Mouse (Mus musculus): ENCODE results near the gene Krt28. TPM values are rescaled to one million over a fixed set of nuclear protein-coding genes. Genes with fewer than 3 reads are reported as not detected.

Krt28 gene
- polyA plus RNA-seq, 1 experiment = not detected

DNA sequence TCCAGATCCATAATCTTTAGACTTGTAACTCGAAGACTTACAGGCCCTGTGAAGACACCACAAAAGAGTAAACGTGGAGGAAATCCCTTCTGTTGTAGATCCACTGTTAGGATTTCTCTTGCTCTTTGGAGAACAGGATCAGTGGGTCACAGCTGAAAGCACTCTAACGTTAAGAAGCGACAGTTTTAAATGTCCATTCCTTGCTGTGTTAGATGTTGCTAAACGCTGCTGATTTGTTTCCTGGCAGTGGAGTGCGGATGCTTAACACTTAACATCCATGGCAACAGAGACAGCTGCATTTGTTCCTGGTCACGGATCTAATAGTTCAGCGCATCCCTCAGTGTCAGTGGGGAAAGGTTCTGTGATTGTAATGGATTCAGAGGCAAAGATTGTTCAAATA, 58.2 kb downstream of the Krt28 start:
- Histone ChIP-seq H3K4me3 (ENCODE audit: control insufficient read depth, insufficient read depth, low read length) (no peak overlapping the region), H3K27ac (ENCODE audit: control insufficient read depth, insufficient read depth, low read length) (no peak overlapping the region), H3K4me1 (replicated peaks; ENCODE audit: control insufficient read depth, insufficient read depth, low read length) (no peaks in the 10 kb centered on the region), H3K27me3 (ENCODE audit: control insufficient read depth, insufficient read depth, low read length) (no peaks in the 10 kb centered on the region), H3K36me3 (ENCODE audit: control insufficient read depth, insufficient read depth, low read length) (no peaks in the 10 kb centered on the region)
- WGBS = 84% methylated on average over 8 of the region's 8 CpGs
- no peak for TF ChIP-seq CTCF (IDR thresholded peaks at IDR 0.05; ENCODE audit: borderline replicate concordance, control insufficient read depth, extremely low read depth, insufficient read depth, low read length, poor library complexity)
- no peak for TF ChIP-seq POLR2A (IDR thresholded peaks at IDR 0.05; ENCODE audit: control insufficient read depth, extremely low read depth, insufficient read depth, low read length, poor library complexity)
- no peak for DNase-seq

Other genes starting within 250 kb of the Krt28 start
- gene Ccr7, start 219.8 kb downstream of the Krt28 start, polyA plus RNA-seq (2012; rRNA removed) = 202 and 240 TPM in 2 replicates
- 37.0 and 43.5 TPM in 2 replicates for gene Smarce1, start 143.9 kb downstream of the Krt28 start, polyA plus RNA-seq (2012; rRNA removed)
- 0.23 and 0.40 TPM in 2 replicates for gene Krt222, start 130.8 kb downstream of the Krt28 start, polyA plus RNA-seq (2012; rRNA removed)
- gene Krt24, start 89.6 kb downstream of the Krt28 start, polyA plus RNA-seq (2012; rRNA removed) = 0.10 and 0.12 TPM in 2 replicates
- gene Krt25, start 52.0 kb downstream of the Krt28 start, polyA plus RNA-seq (2012; rRNA removed) = 0.16 and 0.18 TPM in 2 replicates
- gene Krt26, start 36.9 kb downstream of the Krt28 start, polyA plus RNA-seq (2012; rRNA removed) = not detected in 2 replicates
- gene Krt27, start 23.8 kb downstream of the Krt28 start, polyA plus RNA-seq (2012; rRNA removed) = 0.05 and 0.13 TPM in 2 replicates
- 4.9 and 6.4 TPM in 2 replicates for gene Krt10, start 14.5 kb upstream of the Krt28 start, polyA plus RNA-seq (2012; rRNA removed)
- 0.27 and 0.34 TPM in 2 replicates for gene Krt12, start 47.4 kb upstream of the Krt28 start, polyA plus RNA-seq (2012; rRNA removed)
- 0.65 and 1.0 TPM in 2 replicates for gene Krt20, start 63.2 kb upstream of the Krt28 start, polyA plus RNA-seq (2012; rRNA removed)
- gene Krt23, start 118.2 kb upstream of the Krt28 start, polyA plus RNA-seq (2012; rRNA removed) = 1.5 and 1.7 TPM in 2 replicates
- gene Krt39, start 146.4 kb upstream of the Krt28 start, polyA plus RNA-seq (2012; rRNA removed) = 0.11 TPM in 1 of 2 replicates, not detected in the other
- 0.09 TPM in 1 of 2 replicates, not detected in the other for gene Krt40, start 168.3 kb upstream of the Krt28 start, polyA plus RNA-seq (2012; rRNA removed)
- gene Krtap3-3, start 176.0 kb upstream of the Krt28 start, polyA plus RNA-seq (2012; rRNA removed) = 0.46 and 0.66 TPM in 2 replicates
- gene Krtap3-2, start 181.9 kb upstream of the Krt28 start, polyA plus RNA-seq (2012; rRNA removed) = 0.15 and 0.19 TPM in 2 replicates
- not detected in 2 replicates for gene Gm11939, start 184.6 kb upstream of the Krt28 start, polyA plus RNA-seq (2012; rRNA removed)
- 0.43 and 0.81 TPM in 2 replicates for gene Krtap3-1, start 191.7 kb upstream of the Krt28 start, polyA plus RNA-seq (2012; rRNA removed)
- not detected in 2 replicates for gene Krtap1-5, start 206.1 kb upstream of the Krt28 start, polyA plus RNA-seq (2012; rRNA removed)
- gene Krtap1-4, start 208.8 kb upstream of the Krt28 start, polyA plus RNA-seq (2012; rRNA removed) = not detected in 2 replicates
- not detected in 2 replicates for gene Krtap1-3, start 216.4 kb upstream of the Krt28 start, polyA plus RNA-seq (2012; rRNA removed)
- not detected in 2 replicates for gene Krtap9-3, start 223.2 kb upstream of the Krt28 start, polyA plus RNA-seq (2012; rRNA removed)
- 0.33 TPM in 1 of 2 replicates, not detected in the other for gene Gm11938, start 228.4 kb upstream of the Krt28 start, polyA plus RNA-seq (2012; rRNA removed)
- not detected in 2 replicates for gene Gm11937, start 235.3 kb upstream of the Krt28 start, polyA plus RNA-seq (2012; rRNA removed)
- 0.22 and 0.37 TPM in 2 replicates for gene Krtap2-4, start 239.9 kb upstream of the Krt28 start, polyA plus RNA-seq (2012; rRNA removed)
- gene Gm11562, start 245.5 kb upstream of the Krt28 start, polyA plus RNA-seq (2012; rRNA removed) = not detected in 2 replicates

All from thymus, adult 2 months (tissue).